Mouse (Mus musculus) colon, adult 2 months (tissue): ENCODE measurements around the gene Syt16. TPM values are rescaled to one million over a fixed set of nuclear protein-coding genes. Genes with fewer than 3 reads are reported as not detected.

ENCODE experiments used
- polyA plus RNA-seq: library from polyadenylated mRNA; depleted of rRNA; stranded (reverse); fragments of >200 nt; gene quantifications from 2 replicates; pipeline ENCODE4 v1.2.3, GENCODE M21; 2012; rRNA removed

The Syt16 gene
- polyA plus RNA-seq = 0.23 and 0.42 TPM in 2 replicates

DNA sequence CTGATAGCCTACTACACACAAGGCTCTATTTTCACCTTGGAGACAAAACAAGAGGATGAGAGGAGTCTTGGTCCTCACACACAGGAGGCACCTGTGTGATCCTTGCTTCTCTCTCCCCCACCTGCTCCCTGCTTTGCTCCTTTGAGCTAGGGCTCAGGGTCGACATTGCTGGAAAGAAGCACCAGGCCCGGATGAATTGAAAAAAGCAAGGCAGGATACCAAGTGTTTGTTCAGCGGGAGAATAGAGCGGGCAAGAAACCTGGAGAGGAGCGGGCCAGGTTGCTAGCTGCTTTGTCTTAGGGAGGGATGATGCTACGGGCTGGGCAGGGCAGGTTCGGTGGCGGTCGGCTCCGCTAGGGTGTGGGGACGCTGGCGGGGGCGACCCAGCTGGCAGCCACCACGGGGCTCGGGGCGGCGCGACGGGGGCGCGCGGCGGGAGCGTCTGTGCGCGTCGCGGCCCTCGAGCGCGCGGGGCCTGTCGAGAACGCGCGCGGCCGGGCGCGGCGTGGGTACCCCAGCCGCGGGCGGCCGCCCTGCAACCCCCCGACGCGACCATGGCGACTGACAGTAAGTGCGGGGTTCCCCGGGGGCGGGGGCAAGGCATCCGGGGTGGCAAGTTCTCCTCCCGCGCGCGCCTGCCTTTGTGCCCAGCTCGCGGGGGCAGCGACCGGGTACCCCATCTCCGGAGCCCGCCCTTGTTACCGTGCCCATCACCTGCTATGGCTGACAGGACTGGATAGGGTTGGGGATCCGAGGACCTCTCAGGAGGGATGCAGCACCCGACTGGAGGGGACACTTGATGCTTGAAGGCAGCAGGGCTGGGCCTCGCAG, at the start of gene Syt16:
TSS of gene Syt16 (plus strand) at position 365 of the 831 bp plus-strand sequence.

DNA sequence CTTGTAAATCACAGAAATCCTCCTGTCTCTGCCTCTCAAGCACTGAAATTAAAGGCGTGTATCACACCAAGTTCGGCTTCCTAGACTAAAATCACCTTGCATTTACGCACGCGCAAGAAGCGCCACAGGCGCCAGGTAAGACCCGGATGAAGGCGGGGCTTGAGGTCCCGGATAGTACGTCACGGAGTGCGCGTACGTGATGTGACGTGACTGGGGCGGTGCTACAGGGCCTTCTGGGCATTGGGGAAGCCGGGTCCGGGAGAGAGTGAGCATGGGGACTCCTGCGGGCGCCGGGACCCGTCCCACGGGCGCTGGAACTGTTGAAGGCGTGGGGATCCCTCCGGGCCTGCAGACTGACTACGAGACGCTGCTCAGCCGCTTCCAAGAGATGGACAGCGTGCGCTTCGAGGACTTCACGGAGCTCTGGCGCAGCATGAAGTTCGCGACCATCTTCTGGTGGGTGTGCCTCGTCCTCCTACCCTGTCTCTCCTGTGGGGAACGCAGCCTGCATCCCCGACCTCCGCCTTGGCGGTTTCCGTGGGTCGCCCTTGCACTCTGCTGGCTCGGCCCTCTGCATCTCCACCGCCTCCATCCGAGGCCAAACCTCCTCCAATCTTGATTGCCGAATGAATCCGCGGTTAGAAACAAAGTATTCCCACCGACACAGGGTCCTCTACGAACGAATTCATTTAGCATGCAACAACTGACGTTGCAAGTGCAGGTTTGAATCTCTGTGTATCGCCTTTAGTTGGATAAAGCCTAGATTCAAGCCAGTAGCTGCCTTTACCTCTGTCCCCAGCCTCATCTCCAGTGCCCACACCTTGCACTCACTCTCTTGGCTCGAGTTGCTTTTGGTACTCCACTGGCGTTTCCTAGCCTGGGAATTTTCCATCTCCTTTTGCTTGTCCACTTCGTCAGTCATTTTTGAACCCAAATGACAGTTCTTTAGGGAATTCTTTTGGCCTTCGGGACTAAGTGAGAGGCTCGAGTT, 32.9 kb upstream of the Syt16 start, which contains the start of gene Snapc1:
TSS of gene Snapc1 (plus strand) at position 191 of the 991 bp plus-strand sequence.

DNA sequence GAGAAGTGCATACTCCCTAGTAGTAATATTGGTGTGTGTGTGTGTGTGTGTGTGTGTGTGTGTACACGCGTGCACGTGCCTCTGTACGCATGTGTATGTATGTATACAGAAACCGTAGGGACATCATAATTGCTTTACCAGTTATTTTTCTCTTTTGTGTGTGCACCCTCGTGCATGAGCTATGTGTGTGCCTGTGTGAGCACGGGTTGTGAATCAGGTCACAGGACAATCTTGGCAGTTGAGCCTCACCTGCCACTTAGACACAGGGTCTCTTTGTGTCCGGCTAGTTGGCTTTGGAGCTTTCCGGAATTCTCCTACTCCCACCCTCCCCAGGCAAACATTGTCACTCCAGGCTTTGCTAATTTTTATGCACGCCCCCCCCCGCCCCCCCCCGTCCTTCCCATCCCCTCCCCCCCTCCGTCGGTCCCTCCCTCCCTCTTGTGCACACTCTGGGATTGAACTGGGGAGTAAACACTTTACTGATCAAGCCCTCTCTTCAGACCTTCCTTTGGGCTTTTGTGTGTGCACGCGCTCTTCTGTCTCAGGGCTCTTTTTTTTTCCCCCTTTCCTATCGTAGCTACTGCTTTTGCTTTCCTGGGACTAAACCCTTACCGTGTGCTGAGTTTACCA, 319.0 kb downstream of the Syt16 start, which contains the start of gene Gm11042:
TSS of gene Gm11042 (minus strand) at position 51 of the 630 bp plus-strand sequence.

Other genes with a start within 250 kb of the Syt16 start
- gene Hif1a, start 96.3 kb upstream of the Syt16 start, polyA plus RNA-seq = 39.0 and 51.7 TPM in 2 replicates
- gene Gm49321, start 60.0 kb upstream of the Syt16 start, polyA plus RNA-seq = not detected in 2 replicates
- gene Snapc1, start 33.2 kb upstream of the Syt16 start, polyA plus RNA-seq = 9.3 and 9.6 TPM in 2 replicates